Mouse (Mus musculus): ENCODE data around the gene Sh3gl3.

GRCm38 (mm10) chr7:82175327-82175721, 1.7 kb downstream of the Sh3gl3 start:
- TF ChIP-seq CTCF (IDR thresholded peaks at IDR 0.05) (no peak), POLR2A (IDR thresholded peaks at IDR 0.05; ENCODE audit: insufficient read depth, low read depth, low read length) (no peak), EP300 (IDR thresholded peaks at IDR 0.05; ENCODE audit: insufficient read depth, low read depth, low read length) (no peak)

Data from heart, adult 2 months (tissue).